Mouse (Mus musculus) cortical plate, adult 2 months (tissue): ENCODE data around the gene Nectin1.

ENCODE experiments used
- CTCF ChIP-seq: fragments of 200-500 bp; IDR thresholded peaks from 2 replicates; pipeline ENCODE4 v1.5.1; 2011; ENCODE audit warnings: mild to moderate bottlenecking, control low read depth, low read length; ENCODE audit not compliant: insufficient read depth; ENCODE audit errors: extremely low read depth
- POLR2A ChIP-seq: fragments of 200-500 bp; IDR thresholded peaks from 2 replicates; pipeline ENCODE4 v1.6.1; 2011; ENCODE audit warnings: mild to moderate bottlenecking, low read length, control low read depth; ENCODE audit not compliant: insufficient read depth; ENCODE audit errors: extremely low read depth

- TF ChIP-seq CTCF, result no peak
- TF ChIP-seq POLR2A, result no peak
Observed at GRCm38 (mm10) chr9:43769940-43770339, 26.2 kb downstream of the Nectin1 start.
